Mouse (Mus musculus): ENCODE results near the gene Snai1. TPM values are rescaled to one million over a fixed set of nuclear protein-coding genes. Genes with fewer than 3 reads are reported as not detected.

The Snai1 gene
- polyA plus RNA-seq, 1 experiment from 2014 or later: 5.1 TPM

DNA sequence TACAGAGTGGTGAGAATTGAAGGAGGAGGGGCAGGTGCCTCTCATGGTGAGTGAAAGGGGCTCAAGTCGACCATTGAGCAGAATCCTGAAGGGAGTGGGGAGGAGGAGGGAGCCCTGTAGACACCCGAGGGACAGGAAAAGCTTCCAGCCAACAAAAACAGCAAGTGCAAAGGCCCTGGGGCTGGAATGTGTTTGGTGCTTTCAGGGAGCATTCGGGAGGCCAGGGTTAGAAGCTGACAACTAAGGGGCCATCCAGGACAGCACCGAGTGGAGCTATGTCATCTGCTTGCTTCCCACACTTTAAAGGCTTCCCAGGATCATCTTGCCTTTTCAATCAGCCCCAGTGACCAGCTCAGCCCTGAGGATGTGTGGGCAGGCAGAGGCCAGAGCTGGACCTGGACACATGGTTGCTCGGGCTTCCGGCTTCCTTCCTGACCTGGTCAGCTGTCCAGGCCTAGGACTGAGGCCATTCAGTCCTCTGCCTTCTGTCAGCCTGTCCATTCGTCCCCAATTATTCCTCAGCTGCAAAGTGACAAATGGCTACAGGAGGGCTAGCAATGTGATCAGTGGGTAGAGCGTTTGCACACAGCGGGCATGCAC is 39.3 kb downstream of the Snai1 start:
- H3K36me3 ChIP-seq (replicated peaks): no peaks in the 10 kb centered on the region
- no peak overlapping the region for H3K4me3 ChIP-seq
- no peaks in the 10 kb centered on the region for H3K9me3 ChIP-seq
- ATAC-seq (replicated peaks): no peak
- WGBS: 65% methylated on average over 9 of the region's 9 CpGs
- no peak overlapping the region for H3K4me2 ChIP-seq
- no peaks in the 10 kb centered on the region for H3K27me3 ChIP-seq (replicated peaks)
- no peak overlapping the region for H3K9ac ChIP-seq
- H3K4me1 ChIP-seq: peaks cover 3% of the 10 kb centered on the region; the same call in 1 of the 2 replicates
- H3K27ac ChIP-seq: no peak overlapping the region

DNA sequence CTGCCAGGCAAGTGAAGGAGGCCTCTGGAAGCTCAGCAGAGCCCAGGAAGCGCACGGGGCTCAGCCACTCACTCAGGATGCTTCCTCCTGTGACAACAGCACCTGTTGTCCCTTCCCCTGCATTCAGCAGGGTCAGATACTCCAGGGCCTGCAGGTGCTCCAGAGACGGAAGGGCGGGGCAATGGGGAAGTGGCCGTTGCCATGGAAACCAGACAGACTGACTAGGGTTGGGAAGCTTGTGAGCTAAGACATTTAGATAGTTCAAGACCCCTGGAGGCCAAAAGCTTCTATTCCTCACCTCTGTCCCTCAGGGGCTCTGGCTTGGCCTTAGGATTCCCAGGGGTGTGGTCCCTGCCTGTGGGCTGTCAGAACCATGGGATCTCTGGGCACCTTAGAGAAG is 40.5 kb downstream of the Snai1 start:
- no peak overlapping the region for H3K4me2 ChIP-seq
- no peak overlapping the region for H3K4me3 ChIP-seq
- H3K27ac ChIP-seq: no peak overlapping the region
- ATAC-seq (replicated peaks): no peak
- 48% methylated on average over 5 of the region's 5 CpGs for WGBS
- no peaks in the 10 kb centered on the region for H3K27me3 ChIP-seq (replicated peaks)
- peaks cover 3% of the 10 kb centered on the region; the same call in 1 of the 2 replicates for H3K4me1 ChIP-seq
- no peak overlapping the region for H3K9ac ChIP-seq
- no peaks in the 10 kb centered on the region for H3K9me3 ChIP-seq
- no peaks in the 10 kb centered on the region for H3K36me3 ChIP-seq (replicated peaks)

DNA sequence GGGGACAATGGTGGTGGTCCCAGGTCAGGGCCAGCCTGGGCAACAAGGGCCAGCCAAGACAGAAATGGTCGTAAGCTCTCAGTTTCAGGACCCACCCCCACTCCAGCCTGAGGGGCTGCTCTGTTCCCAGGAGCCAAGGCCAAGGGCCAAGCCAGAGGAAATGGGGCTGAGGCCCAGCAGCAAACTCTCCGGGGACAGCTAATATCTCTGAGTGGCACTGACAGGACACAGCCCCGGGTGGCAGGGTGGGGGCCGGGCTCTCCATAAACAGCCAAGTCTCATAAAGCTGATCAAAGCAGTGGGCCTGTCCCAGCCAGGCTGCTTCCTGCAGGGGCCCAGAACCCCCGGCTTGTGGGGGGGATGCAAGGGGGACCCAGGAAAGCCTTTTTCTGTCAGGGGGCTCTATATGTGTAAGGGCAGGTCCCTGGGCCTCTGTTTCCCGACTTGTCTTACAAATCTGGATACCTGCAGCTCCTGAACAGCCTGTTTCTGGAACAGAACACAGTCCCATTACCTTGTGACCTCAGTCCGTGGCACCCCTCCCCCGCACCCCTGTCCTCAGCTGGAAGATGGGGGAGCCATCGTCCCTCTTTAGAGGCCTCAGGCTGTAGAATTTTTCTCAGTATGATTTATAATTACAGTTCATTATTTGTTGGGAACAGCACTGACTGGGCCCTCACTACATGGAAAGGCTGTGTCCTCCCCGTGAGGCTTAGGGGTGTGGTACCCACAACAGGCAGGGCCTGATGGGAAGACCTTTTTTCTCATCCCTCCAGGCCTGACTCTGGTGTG is 45.4 kb downstream of the Snai1 start:
- Histone ChIP-seq H3K36me3 (replicated peaks) (no peaks in the 10 kb centered on the region), H3K27me3 (replicated peaks) (no peaks in the 10 kb centered on the region), H3K4me2 (no peak overlapping the region), H3K27ac (no peak overlapping the region), H3K4me1 (peaks cover 3% of the 10 kb centered on the region; the same call in 1 of the 2 replicates), H3K4me3 (no peak overlapping the region), H3K9ac (no peak overlapping the region), H3K9me3 (no peaks in the 10 kb centered on the region)
- 50% methylated on average over 10 of the region's 10 CpGs for WGBS
- no peak for ATAC-seq (replicated peaks)

DNA sequence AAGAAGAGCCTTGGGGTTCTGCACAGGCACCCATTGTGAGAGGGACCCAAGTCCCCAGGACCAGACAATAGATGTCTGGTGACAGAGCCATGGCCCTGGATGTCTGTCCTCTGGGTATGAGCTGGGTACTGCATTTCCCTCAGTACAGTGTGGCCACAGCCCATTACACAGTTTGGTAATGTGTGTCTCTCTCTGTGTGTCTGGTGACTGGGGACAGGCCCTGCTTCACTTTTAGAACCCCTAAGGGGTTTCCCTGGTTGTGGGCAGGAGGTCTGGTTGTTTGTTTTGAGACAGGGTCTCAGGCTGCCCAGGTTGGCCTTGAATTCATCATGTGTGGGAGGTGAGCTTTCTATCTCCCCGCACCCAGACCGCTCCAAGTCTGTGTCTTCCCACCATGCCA is 47.3 kb downstream of the Snai1 start:
- Histone ChIP-seq H3K4me2 (no peak overlapping the region), H3K4me3 (no peak overlapping the region), H3K36me3 (replicated peaks) (no peaks in the 10 kb centered on the region), H3K4me1 (no peaks in the 10 kb centered on the region), H3K9ac (no peak overlapping the region), H3K27me3 (replicated peaks) (no peaks in the 10 kb centered on the region), H3K27ac (no peak overlapping the region), H3K9me3 (no peaks in the 10 kb centered on the region)
- WGBS: 95% methylated on average over 2 of the region's 2 CpGs
- no peak for ATAC-seq (replicated peaks)

DNA sequence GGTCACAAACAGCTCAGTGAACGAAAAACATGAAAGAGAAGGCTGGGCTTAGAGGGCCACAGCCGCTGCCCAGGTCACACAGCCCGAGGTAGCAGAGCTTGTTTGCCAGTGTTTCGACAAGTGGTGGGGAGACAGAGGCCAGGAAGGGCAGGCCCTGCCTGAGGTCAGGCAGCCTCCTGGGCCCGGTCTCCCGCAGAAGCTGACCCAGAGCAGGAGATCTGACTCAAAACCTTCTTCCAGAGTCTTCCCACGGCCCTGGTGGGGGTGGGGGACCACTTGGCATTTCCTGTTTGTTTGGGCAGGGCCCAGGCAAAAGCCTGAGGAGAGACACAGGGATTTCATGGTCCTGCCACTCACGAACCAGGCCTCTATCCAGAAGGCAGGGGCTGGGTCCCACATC is 48.0 kb downstream of the Snai1 start:
- WGBS: 23% methylated on average over 8 of the region's 8 CpGs
- Histone ChIP-seq H3K4me3 (no peak overlapping the region), H3K9ac (no peak overlapping the region), H3K27me3 (replicated peaks) (no peaks in the 10 kb centered on the region), H3K4me1 (no peaks in the 10 kb centered on the region), H3K36me3 (replicated peaks) (no peaks in the 10 kb centered on the region), H3K9me3 (no peaks in the 10 kb centered on the region), H3K27ac (no peak overlapping the region), H3K4me2 (no peak overlapping the region)
- no peak for ATAC-seq (replicated peaks)

DNA sequence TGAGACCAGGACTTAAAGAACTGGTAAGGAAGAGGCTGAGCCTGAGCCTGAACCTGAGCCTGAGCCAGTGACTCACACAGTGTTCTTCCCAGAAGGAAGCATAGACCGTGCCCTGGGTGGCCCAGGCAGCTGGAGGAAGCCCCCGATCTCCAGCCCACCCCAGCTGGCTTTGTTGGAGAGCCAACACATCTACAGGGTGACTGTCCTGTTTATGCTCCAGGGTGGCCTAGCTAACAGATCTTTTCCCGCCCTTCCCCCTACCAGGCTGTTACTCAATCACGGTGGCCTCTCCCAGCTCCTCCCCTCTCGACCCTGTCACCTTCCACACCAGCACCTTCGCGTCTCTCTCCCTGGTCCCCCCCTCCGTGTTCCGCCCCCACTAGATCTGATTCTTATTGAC is 49.0 kb downstream of the Snai1 start:
- 32% methylated on average over 9 of the region's 9 CpGs for WGBS
- H3K27ac ChIP-seq: no peak overlapping the region
- no peak for ATAC-seq (replicated peaks)
- H3K9ac ChIP-seq: no peak overlapping the region
- no peak overlapping the region for H3K4me2 ChIP-seq
- H3K27me3 ChIP-seq (replicated peaks): no peaks in the 10 kb centered on the region
- no peaks in the 10 kb centered on the region for H3K36me3 ChIP-seq (replicated peaks)
- no peaks in the 10 kb centered on the region for H3K9me3 ChIP-seq
- H3K4me3 ChIP-seq: no peak overlapping the region
- H3K4me1 ChIP-seq: no peaks in the 10 kb centered on the region

DNA sequence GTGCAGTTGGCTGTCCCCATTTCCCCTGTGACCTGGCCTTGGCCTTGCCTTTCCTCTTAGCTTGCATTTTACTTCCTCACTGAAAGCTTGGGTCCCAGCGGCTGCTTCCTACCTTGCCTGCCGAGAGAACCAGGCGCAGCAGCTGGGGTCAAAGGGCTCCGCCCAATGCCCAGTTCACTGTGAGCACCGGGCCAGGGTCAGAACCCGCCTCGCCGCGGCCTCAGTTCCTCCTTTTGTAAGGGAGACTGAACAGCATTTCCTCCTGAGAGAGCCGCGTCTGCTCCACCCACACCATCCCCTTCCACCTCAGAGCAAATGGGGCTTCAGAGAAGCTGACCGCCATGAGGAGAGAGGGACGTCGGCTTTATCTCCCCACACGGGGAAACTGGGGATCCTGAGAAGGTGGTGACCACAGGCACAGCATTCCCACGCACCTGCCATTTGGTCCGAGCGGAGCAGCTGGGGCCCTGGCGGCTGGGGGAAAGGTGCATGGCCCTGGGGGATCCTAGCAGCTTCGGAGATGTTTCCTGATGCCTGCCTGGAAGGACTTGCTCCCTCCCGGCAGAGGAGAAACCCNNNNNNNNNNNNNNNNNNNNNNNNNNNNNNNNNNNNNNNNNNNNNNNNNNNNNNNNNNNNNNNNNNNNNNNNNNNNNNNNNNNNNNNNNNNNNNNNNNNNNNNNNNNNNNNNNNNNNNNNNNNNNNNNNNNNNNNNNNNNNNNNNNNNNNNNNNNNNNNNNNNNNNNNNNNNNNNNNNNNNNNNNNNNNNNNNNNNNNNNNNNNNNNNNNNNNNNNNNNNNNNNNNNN is 51.0 kb downstream of the Snai1 start:
- Histone ChIP-seq H3K36me3 (replicated peaks) (no peaks in the 10 kb centered on the region), H3K9ac (no peak overlapping the region), H3K4me2 (0 out of 2 replicates have a peak overlapping the region, but pooled peaks have one; percentile 1), H3K4me3 (no peak overlapping the region), H3K9me3 (no peaks in the 10 kb centered on the region), H3K27me3 (replicated peaks) (no peaks in the 10 kb centered on the region), H3K27ac (0 out of 2 replicates have a peak overlapping the region, but pooled peaks have one; percentile 12), H3K4me1 (no peaks in the 10 kb centered on the region)
- 18% methylated on average over 21 of the region's 21 CpGs for WGBS
- ATAC-seq (replicated peaks): no peak

Other genes with a start within 250 kb of the Snai1 start
- 28.3 and 31.8 TPM in 2 replicates for gene B4galt5, start 189.0 kb upstream of the Snai1 start, polyA plus RNA-seq (2015; fragmentation: Nextera tagmentation; extraction: Ambion mirVana)
- gene Slc9a8, start 116.5 kb upstream of the Snai1 start, polyA plus RNA-seq (2015; fragmentation: Nextera tagmentation; extraction: Ambion mirVana): 20.2 and 23.2 TPM in 2 replicates
- gene Rnf114, start 45.5 kb upstream of the Snai1 start, polyA plus RNA-seq (2015; fragmentation: Nextera tagmentation; extraction: Ambion mirVana): 131 and 140 TPM in 2 replicates
- gene Spata2, start 45.3 kb upstream of the Snai1 start, polyA plus RNA-seq (2015; fragmentation: Nextera tagmentation; extraction: Ambion mirVana): 34.3 and 34.7 TPM in 2 replicates
- gene Ube2v1, start 93.9 kb downstream of the Snai1 start, polyA plus RNA-seq (2015; fragmentation: Nextera tagmentation; extraction: Ambion mirVana): 327 TPM in 2 replicates
- 10.5 and 10.7 TPM in 2 replicates for gene Gm20431, start 123.3 kb downstream of the Snai1 start, polyA plus RNA-seq (2015; fragmentation: Nextera tagmentation; extraction: Ambion mirVana)
- 1.3 and 2.0 TPM in 2 replicates for gene Cebpb, start 150.7 kb downstream of the Snai1 start, polyA plus RNA-seq (2015; fragmentation: Nextera tagmentation; extraction: Ambion mirVana)
- gene Tmem189, start 151.6 kb downstream of the Snai1 start, polyA plus RNA-seq (2015; fragmentation: Nextera tagmentation; extraction: Ambion mirVana): 33.4 and 37.9 TPM in 2 replicates